Mouse (Mus musculus) kidney, adult 2 months (tissue): ENCODE data around the gene Zgpat.

Experiments
- CTCF ChIP-seq: fragments of 200-500 bp; conservative IDR thresholded peaks from 2 replicates; pipeline ENCODE4 v1.5.1; 2011; ENCODE audit warnings: low read depth, mild to moderate bottlenecking, control low read depth, low read length, moderate library complexity, mixed read lengths; ENCODE audit not compliant: insufficient read depth, insufficient read length
- POLR2A ChIP-seq: fragments of 200-500 bp; IDR thresholded peaks from one replicate; pipeline ENCODE4 v1.6.1; 2011; ENCODE audit warnings: low read depth, low read length, control low read depth

DNA sequence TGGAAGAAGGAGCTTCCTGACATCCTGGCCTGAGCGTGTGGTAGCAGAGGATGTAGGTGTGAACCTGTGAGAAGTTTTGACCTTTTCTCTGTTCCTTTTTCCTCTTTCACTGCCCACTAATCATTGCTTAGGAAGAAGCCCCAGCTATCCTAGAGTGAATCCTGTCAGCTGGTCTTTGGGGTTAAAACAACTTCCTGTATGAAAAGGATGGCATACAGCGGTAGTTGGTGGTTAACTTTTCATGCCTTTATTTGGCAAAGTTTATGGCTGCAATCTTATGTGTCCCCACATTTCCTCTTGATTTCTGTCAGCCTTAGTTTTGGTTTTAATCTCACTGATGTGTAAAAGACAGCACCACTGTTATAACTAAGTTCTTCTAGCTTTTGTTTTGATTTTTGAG, 12.5 kb downstream of the Zgpat start:
- TF ChIP-seq POLR2A: no peak
- no peak for TF ChIP-seq CTCF
